Mouse (Mus musculus): ENCODE results near the gene Drd2. TPM values are rescaled to one million over a fixed set of nuclear protein-coding genes. Genes with fewer than 3 reads are reported as not detected.

Gene Drd2
- polyA plus RNA-seq, 1 experiment from 2014 or later, result not detected

GRCm38 (mm10) chr9:49425585-49425984 is 85.2 kb downstream of the Drd2 start:
- Histone ChIP-seq H3K4me2 (replicated peaks; ENCODE audit: low read depth, low read length) (no peak overlapping the region), H3K4me3 (ENCODE audit: low read length) (no peak overlapping the region), H3K27ac (ENCODE audit: low read depth, low read length) (no peak overlapping the region), H3K27me3 (ENCODE audit: control insufficient read depth, insufficient read depth, low read length) (no peaks in the 10 kb centered on the region), H3K4me1 (ENCODE audit: control insufficient read depth, insufficient read depth, low read length) (no peaks in the 10 kb centered on the region), H3K36me3 (ENCODE audit: control insufficient read depth, insufficient read depth, low read length) (no peaks in the 10 kb centered on the region), H3K9me3 (ENCODE audit: control insufficient read depth, low read length) (no peaks in the 10 kb centered on the region), H3K9ac (ENCODE audit: low read depth, low read length) (no peak overlapping the region)
- no peak for ATAC-seq (ENCODE audit: low FRiP score, low TSS enrichment)
- 70% methylated on average over 1 of the region's 1 CpGs for WGBS

- Histone ChIP-seq H3K36me3 (ENCODE audit: control insufficient read depth, insufficient read depth, low read length) (no peaks in the 10 kb centered on the region), H3K4me2 (replicated peaks; ENCODE audit: low read depth, low read length) (no peak within 1 kb of the TSS), H3K9me3 (ENCODE audit: control insufficient read depth, low read length) (no peaks in the 10 kb centered on the region), H3K4me3 (ENCODE audit: low read length) (no peak within 1 kb of the TSS), H3K4me1 (ENCODE audit: control insufficient read depth, insufficient read depth, low read length) (no peaks in the 10 kb centered on the region), H3K9ac (ENCODE audit: low read depth, low read length) (no peak within 1 kb of the TSS), H3K27ac (ENCODE audit: low read depth, low read length) (no peak within 1 kb of the TSS), H3K27me3 (ENCODE audit: control insufficient read depth, insufficient read depth, low read length) (no peaks in the 10 kb centered on the region)
- ATAC-seq (ENCODE audit: low FRiP score, low TSS enrichment), result no peak
- WGBS, result 78% methylated on average over 7 of the region's 7 CpGs
Observed at GRCm38 (mm10) chr9:49426921-49427320, 86.5 kb downstream of the Drd2 start, which contains the start of gene Ankk1. Gene Ankk1, minus strand, starts transcription at chr9:49427021.

GRCm38 (mm10) chr9:49427478-49427877 is 87.1 kb downstream of the Drd2 start:
- Histone ChIP-seq H3K4me1 (ENCODE audit: control insufficient read depth, insufficient read depth, low read length) (no peaks in the 10 kb centered on the region), H3K36me3 (ENCODE audit: control insufficient read depth, insufficient read depth, low read length) (no peaks in the 10 kb centered on the region), H3K4me3 (ENCODE audit: low read length) (no peak overlapping the region), H3K4me2 (replicated peaks; ENCODE audit: low read depth, low read length) (no peak overlapping the region), H3K27ac (ENCODE audit: low read depth, low read length) (no peak overlapping the region), H3K27me3 (ENCODE audit: control insufficient read depth, insufficient read depth, low read length) (no peaks in the 10 kb centered on the region), H3K9me3 (ENCODE audit: control insufficient read depth, low read length) (no peaks in the 10 kb centered on the region), H3K9ac (ENCODE audit: low read depth, low read length) (no peak overlapping the region)
- 73% methylated on average over 5 of the region's 5 CpGs for WGBS
- ATAC-seq (ENCODE audit: low FRiP score, low TSS enrichment), result no peak

- no peaks in the 10 kb centered on the region for H3K27me3 ChIP-seq (ENCODE audit: control insufficient read depth, insufficient read depth, low read length)
- no peaks in the 10 kb centered on the region for H3K9me3 ChIP-seq (ENCODE audit: control insufficient read depth, low read length)
- H3K27ac ChIP-seq (ENCODE audit: low read depth, low read length), result no peak overlapping the region
- no peaks in the 10 kb centered on the region for H3K36me3 ChIP-seq (ENCODE audit: control insufficient read depth, insufficient read depth, low read length)
- H3K9ac ChIP-seq (ENCODE audit: low read depth, low read length), result no peak overlapping the region
- no peak for ATAC-seq (ENCODE audit: low FRiP score, low TSS enrichment)
- WGBS, result 80% methylated on average over 3 of the region's 3 CpGs
- H3K4me1 ChIP-seq (ENCODE audit: control insufficient read depth, insufficient read depth, low read length), result no peaks in the 10 kb centered on the region
- H3K4me2 ChIP-seq (replicated peaks; ENCODE audit: low read depth, low read length), result no peak overlapping the region
- H3K4me3 ChIP-seq (ENCODE audit: low read length), result no peak overlapping the region
Observed at GRCm38 (mm10) chr9:49442621-49443020, 102.2 kb downstream of the Drd2 start.

GRCm38 (mm10) chr9:49450491-49450890 is 110.1 kb downstream of the Drd2 start:
- Histone ChIP-seq H3K4me1 (ENCODE audit: control insufficient read depth, insufficient read depth, low read length) (no peaks in the 10 kb centered on the region), H3K36me3 (ENCODE audit: control insufficient read depth, insufficient read depth, low read length) (no peaks in the 10 kb centered on the region), H3K4me3 (ENCODE audit: low read length) (no peak overlapping the region), H3K9me3 (ENCODE audit: control insufficient read depth, low read length) (no peaks in the 10 kb centered on the region), H3K9ac (ENCODE audit: low read depth, low read length) (no peak overlapping the region), H3K4me2 (replicated peaks; ENCODE audit: low read depth, low read length) (no peak overlapping the region), H3K27me3 (ENCODE audit: control insufficient read depth, insufficient read depth, low read length) (no peaks in the 10 kb centered on the region), H3K27ac (ENCODE audit: low read depth, low read length) (no peak overlapping the region)
- ATAC-seq (ENCODE audit: low FRiP score, low TSS enrichment), result no peak
- 72% methylated on average over 3 of the region's 3 CpGs for WGBS

GRCm38 (mm10) chr9:49452396-49452795 is 112.0 kb downstream of the Drd2 start:
- Histone ChIP-seq H3K36me3 (ENCODE audit: control insufficient read depth, insufficient read depth, low read length) (no peaks in the 10 kb centered on the region), H3K4me2 (replicated peaks; ENCODE audit: low read depth, low read length) (no peak overlapping the region), H3K27me3 (ENCODE audit: control insufficient read depth, insufficient read depth, low read length) (no peaks in the 10 kb centered on the region), H3K4me3 (ENCODE audit: low read length) (no peak overlapping the region), H3K9ac (ENCODE audit: low read depth, low read length) (no peak overlapping the region), H3K27ac (ENCODE audit: low read depth, low read length) (no peak overlapping the region), H3K9me3 (ENCODE audit: control insufficient read depth, low read length) (no peaks in the 10 kb centered on the region), H3K4me1 (ENCODE audit: control insufficient read depth, insufficient read depth, low read length) (no peaks in the 10 kb centered on the region)
- no peak for ATAC-seq (ENCODE audit: low FRiP score, low TSS enrichment)
- WGBS, result 97% methylated on average over 1 of the region's 1 CpGs

- Histone ChIP-seq H3K4me3 (ENCODE audit: low read length) (no peak overlapping the region), H3K27ac (ENCODE audit: low read depth, low read length) (no peak overlapping the region), H3K4me1 (ENCODE audit: control insufficient read depth, insufficient read depth, low read length) (no peaks in the 10 kb centered on the region), H3K27me3 (ENCODE audit: control insufficient read depth, insufficient read depth, low read length) (no peaks in the 10 kb centered on the region), H3K9ac (ENCODE audit: low read depth, low read length) (no peak overlapping the region), H3K36me3 (ENCODE audit: control insufficient read depth, insufficient read depth, low read length) (no peaks in the 10 kb centered on the region), H3K4me2 (replicated peaks; ENCODE audit: low read depth, low read length) (no peak overlapping the region), H3K9me3 (ENCODE audit: control insufficient read depth, low read length) (no peaks in the 10 kb centered on the region)
- 90% methylated on average over 3 of the region's 3 CpGs for WGBS
- ATAC-seq (ENCODE audit: low FRiP score, low TSS enrichment), result no peak
Observed at GRCm38 (mm10) chr9:49456136-49456535, 115.7 kb downstream of the Drd2 start.

Other genes with a start within 250 kb of the Drd2 start
- gene Gm4894, start 90.1 kb upstream of the Drd2 start, polyA plus RNA-seq (2014; fragmentation: Nextera tagmentation; extraction: Ambion mirVana), result not detected in 2 replicates
- gene Ankk1, start 86.4 kb downstream of the Drd2 start, polyA plus RNA-seq (2014; fragmentation: Nextera tagmentation; extraction: Ambion mirVana), result not detected in 2 replicates
- 2.4 and 2.6 TPM in 2 replicates for gene Ttc12, start 145.6 kb downstream of the Drd2 start, polyA plus RNA-seq (2014; fragmentation: Nextera tagmentation; extraction: Ambion mirVana)